In the genomic region with DNA sequence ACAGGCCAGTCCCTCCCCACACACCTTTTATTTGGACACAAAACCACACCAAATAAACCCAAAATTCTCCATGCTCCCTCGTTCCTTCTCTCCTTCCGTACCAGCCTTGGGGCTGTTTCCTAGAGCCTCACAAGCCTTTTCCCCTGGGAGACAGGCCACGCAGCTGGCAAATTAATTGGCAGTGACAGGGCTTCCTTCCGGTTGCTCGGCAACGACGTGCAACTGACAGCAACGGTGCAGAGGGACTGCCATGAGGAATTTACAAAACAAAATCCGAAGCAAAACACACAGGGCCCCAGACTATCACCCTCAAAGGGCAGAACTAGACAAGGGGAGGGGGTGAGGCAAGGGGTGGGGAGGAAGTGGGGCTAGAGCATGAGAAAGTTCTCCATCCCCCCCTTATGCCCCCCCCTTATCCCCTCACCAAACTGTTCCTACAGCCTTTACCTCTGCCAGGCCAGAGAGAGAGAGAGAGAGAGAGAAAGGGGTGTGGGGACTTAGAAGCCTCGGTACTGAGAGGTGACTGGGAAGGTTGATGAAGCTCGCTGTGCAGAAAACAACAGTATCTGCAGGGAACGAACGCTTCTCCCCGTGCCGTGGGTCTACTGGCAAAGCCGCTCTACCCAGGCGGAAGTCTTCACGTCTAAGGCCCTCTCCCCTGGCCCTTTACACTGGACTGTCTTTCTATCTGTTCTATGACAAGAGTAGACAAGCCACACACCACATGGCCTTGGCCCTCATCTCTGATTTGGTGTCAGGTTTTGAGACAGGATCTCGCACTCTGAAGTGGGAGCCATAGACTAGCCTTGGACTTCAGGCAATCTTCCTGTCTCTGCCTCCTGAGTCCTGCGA, we compare ENCODE assay signal across 9 mouse cellular contexts.
DNase-seq lines count a peak whose midpoint lies in the region; ATAC-seq and TF ChIP-seq lines count a peak whose summit lies in the region.
"Had no signal": no experiment of that assay in that cellular context is flagged by ENCODE, and none has a peak within 500 bp of the region (broad histone marks: within the 10 kb centered on the region; RNA-seq: fewer than 3 reads in every experiment).

No protein-coding gene starts in this region.

- no peak for TF ChIP-seq CTCF in cerebellum, adult 2 months (IDR thresholded peaks at IDR 0.05; ENCODE audit: borderline replicate concordance, insufficient read depth, low read depth, low read length)

- H3K4me1 ChIP-seq in cerebellum, adult 2 months (ENCODE audit: control insufficient read depth, insufficient read depth, low read length), result peaks cover 8% of the 10 kb centered on the region
- peaks cover 7% of the 10 kb centered on the region for H3K4me1 ChIP-seq in heart, embryonic 16.5 days (ENCODE audit: control insufficient read depth, insufficient read depth, low read length)

- 47% methylated on average over 20 of the region's 20 CpGs for WGBS in cerebellum, adult 2 months
- WGBS in heart, embryonic 16.5 days, result 43% methylated on average over 20 of the region's 20 CpGs

- peak; percentile 28 to 42 for DNase-seq in cerebellum, adult 2 months
- DNase-seq in cerebellum, adult 11-12 months, result no peak
- peak; percentile 66 for DNase-seq in layer of hippocampus, adult 11-12 months (ENCODE audit: low spot score)
- DNase-seq in lung, postnatal 36 days, result peak; percentile 59
- DNase-seq in right cerebral cortex, postnatal 4 days, result peak; percentile 53
- no peak for DNase-seq in spleen, postnatal 14 days (ENCODE audit: low spot score in 2 of 2)

- no peak overlapping the region for H3K27ac ChIP-seq in cerebellum, adult 2 months (ENCODE audit: insufficient read depth, low read length)
- H3K27ac ChIP-seq in heart, embryonic 16.5 days (ENCODE audit: low read length), result no peak overlapping the region
- H3K27ac ChIP-seq: liver, embryonic 14.5 days had no signal

- no peak overlapping the region for H3K9ac ChIP-seq in heart, embryonic 16.5 days (ENCODE audit: low read length)
- H3K9ac ChIP-seq: liver, embryonic 14.5 days had no signal

- no peak overlapping the region for H3K4me3 ChIP-seq in cerebellum, adult 2 months (replicated peaks; ENCODE audit: insufficient read depth, low read depth, low read length)
- H3K4me3 ChIP-seq in heart, embryonic 16.5 days (ENCODE audit: low read length), result no peak overlapping the region

- no peaks in the 10 kb centered on the region for H3K27me3 ChIP-seq in cerebellum, adult 2 months (ENCODE audit: control insufficient read depth, insufficient read depth, low read length)
- no peaks in the 10 kb centered on the region for H3K27me3 ChIP-seq in heart, embryonic 16.5 days (ENCODE audit: control insufficient read depth, insufficient read depth, low read length)

- no peak for TF ChIP-seq POLR2A in cerebellum, adult 2 months (IDR thresholded peaks at IDR 0.05; ENCODE audit: borderline replicate concordance, insufficient read depth, low read length)

- no peak overlapping the region for H3K4me2 ChIP-seq in heart, embryonic 16.5 days (ENCODE audit: low read depth, low read length)

- ATAC-seq in common myeloid progenitor, adult 5-6 weeks (replicated peaks; ENCODE audit: low read depth, poor library complexity, severe bottlenecking), result 0 out of 2 replicates have a peak, but pooled peaks have one; percentile 37
- 0 out of 2 replicates have a peak, but pooled peaks have one; percentile 41 for ATAC-seq in heart, embryonic 16.5 days (replicated peaks; ENCODE audit: extremely low read depth, insufficient read depth, low FRiP score)

- no peaks in the 10 kb centered on the region for H3K9me3 ChIP-seq in heart, embryonic 16.5 days (replicated peaks; ENCODE audit: control insufficient read depth, low read length)

- H3K36me3 ChIP-seq in heart, embryonic 16.5 days (ENCODE audit: control insufficient read depth, insufficient read depth), result no peaks in the 10 kb centered on the region

Comparison
In these comparisons a context has a peak if more than half of its experiments do, and no peak if none do; other contexts are left out.
1. DNase-seq: peak in cerebellum, adult 2 months (2 of 2), layer of hippocampus, adult 11-12 months (single experiment), lung, postnatal 36 days (single experiment) and right cerebral cortex, postnatal 4 days (single experiment); none in cerebellum, adult 11-12 months (single experiment) and spleen, postnatal 14 days (0 of 2).